ENCODE assay signal across 7 mouse cellular contexts in genomic region chr8:13132220-13132619, GRCm38 (mm10). TPM values are rescaled to one million over a fixed set of nuclear protein-coding genes. Genes with fewer than 3 reads are reported as not detected.
A peak's percentile ranks its signal among the peaks of the same experiment; 100 is the strongest.
DNase-seq lines count a peak whose midpoint lies in the region; ATAC-seq and TF ChIP-seq lines count a peak whose summit lies in the region.
"Not testable (repeated sequence)": the region's sequence is repeated elsewhere in the genome, so short reads cannot be mapped to it uniquely, and the experiment has no call there.

No protein-coding gene starts in this region.

- not testable (repeated sequence) for TF ChIP-seq POLR2A in spleen, adult 2 months (IDR thresholded peaks at IDR 0.05; ENCODE audit: low read depth, low read length)

- WGBS in midbrain, embryonic 11.5 days, result 80% methylated on average over 9 of the region's 9 CpGs
- WGBS in spleen, adult 2 months, result 68% methylated on average over 9 of the region's 9 CpGs

- H3K4me1 ChIP-seq in midbrain, embryonic 11.5 days (ENCODE audit: control insufficient read depth, insufficient read depth, low read length); spleen, adult 2 months (ENCODE audit: control insufficient read depth, insufficient read depth, insufficient read length): not testable (repeated sequence)

- H3K27me3 ChIP-seq in midbrain, embryonic 11.5 days (ENCODE audit: control insufficient read depth, insufficient read depth, low read length); spleen, adult 2 months (ENCODE audit: control insufficient read depth, insufficient read depth, low read length): not testable (repeated sequence)

- not testable (repeated sequence) for H3K4me3 ChIP-seq in midbrain, embryonic 11.5 days (ENCODE audit: low read depth, low read length); spleen, adult 2 months (ENCODE audit: extremely low read depth, insufficient read depth, insufficient read length)

- H3K27ac ChIP-seq in midbrain, embryonic 11.5 days (ENCODE audit: low read depth, low read length); spleen, adult 2 months (ENCODE audit: insufficient read depth, low read length): not testable (repeated sequence)

- H3K4me2 ChIP-seq in midbrain, embryonic 11.5 days, result not testable (repeated sequence)

- peak; percentile 44; the same call in 1 of the 2 replicates for TF ChIP-seq CTCF in spleen, adult 2 months (IDR thresholded peaks at IDR 0.05; ENCODE audit: extremely low read depth, insufficient read depth, insufficient read length, insufficient replicate concordance)

- H3K9ac ChIP-seq in midbrain, embryonic 11.5 days (ENCODE audit: low read length), result not testable (repeated sequence)

- not testable (repeated sequence) for H3K9me3 ChIP-seq in midbrain, embryonic 11.5 days (ENCODE audit: control insufficient read depth, low read length)

- DNase-seq in T-cell, adult 2 months (ENCODE audit: low spot score), result peak; percentile 42
- peak; percentile 73 for DNase-seq in cerebellum, adult 9-10 months
- peak; percentile 30 to 45 for DNase-seq in frontal cortex, postnatal 25 days (ENCODE audit: low spot score in 2 of 2)
- peak; percentile 41 to 48 for DNase-seq in left cerebral cortex, postnatal 25 days (ENCODE audit: low spot score in 2 of 2)
- peak; percentile 89 for DNase-seq in midbrain, embryonic 11.5 days (ENCODE audit: low spot score, missing footprints)
- DNase-seq in spleen, adult 2 months (ENCODE audit: low read depth in 1 of 2, low spot score in 2 of 2), result peak in 1 of 2 experiments; percentile 37

- peaks cover 22% of the 10 kb centered on the region for H3K36me3 ChIP-seq in midbrain, embryonic 11.5 days (ENCODE audit: control insufficient read depth, insufficient read depth, low read length)
- peaks cover 44% of the 10 kb centered on the region for H3K36me3 ChIP-seq in spleen, adult 2 months (ENCODE audit: control insufficient read depth, insufficient read depth, low read length)

- intact Hi-C loops in left cerebral cortex, postnatal 25 days (cut with DNase I), result not testable (repeated sequence)

- ATAC-seq in inflammation-experienced regulatory T-cells, adult 6 months, result peak; percentile 46
- ATAC-seq in midbrain, embryonic 11.5 days (ENCODE audit: low FRiP score), result not testable (repeated sequence)

RNA-seq across cellular contexts. Expression of gene Lamp1, which starts 26.7 kb away (rescaled TPM):
- polyA plus RNA-seq in inflammation-experienced regulatory T-cells, adult 6 months (2017; shearing (Covaris generic)), result 10 to 100 TPM; 10.1 to 22.6 (median 17.5) TPM
- 100 to 1,000 TPM; 285 to 291 TPM for total RNA-seq in left cerebral cortex, postnatal 25 days (2021)
- polyA plus RNA-seq in midbrain, embryonic 11.5 days (2014; fragmentation: Nextera tagmentation; extraction: Ambion mirVana), result 274 and 282 TPM in 2 replicates
- polyA plus RNA-seq in spleen, adult 2 months (2012; rRNA removed), result 234 and 318 TPM in 2 replicates

RNA-seq across cellular contexts. Expression of gene Cul4a, which starts 26.8 kb away (rescaled TPM):
- polyA plus RNA-seq in inflammation-experienced regulatory T-cells, adult 6 months (2017; shearing (Covaris generic)), result 10 to 100 TPM; 15.3 to 20.1 (median 16.9) TPM
- total RNA-seq in left cerebral cortex, postnatal 25 days (2021), result 10 to 100 TPM; 54.2 to 54.6 TPM
- 89.7 and 90.1 TPM in 2 replicates for polyA plus RNA-seq in midbrain, embryonic 11.5 days (2014; fragmentation: Nextera tagmentation; extraction: Ambion mirVana)
- 31.3 and 31.6 TPM in 2 replicates for polyA plus RNA-seq in spleen, adult 2 months (2012; rRNA removed)

RNA-seq across cellular contexts. Expression of gene Pcid2, which starts 27.0 kb away (rescaled TPM):
- 10 to 100 TPM; 40.3 to 43.9 (median 41.1) TPM for polyA plus RNA-seq in inflammation-experienced regulatory T-cells, adult 6 months (2017; shearing (Covaris generic))
- total RNA-seq in left cerebral cortex, postnatal 25 days (2021), result 10 to 100 TPM; 28.1 to 30.0 TPM
- polyA plus RNA-seq in midbrain, embryonic 11.5 days (2014; fragmentation: Nextera tagmentation; extraction: Ambion mirVana), result 51.5 and 58.3 TPM in 2 replicates
- polyA plus RNA-seq in spleen, adult 2 months (2012; rRNA removed), result 18.2 TPM in 2 replicates
